Mouse (Mus musculus) embryo, embryonic 11 days (tissue): ENCODE data around the gene Ssc4d.

ENCODE experiments used
- DNase-seq: peaks from one replicate; pipeline ENCODE4 v3.0.0-alpha.2; 2015

Ssc4d gene

GRCm38 (mm10) chr5:135935641-135936190 is 38.6 kb downstream of the Ssc4d start:
- no peak for DNase-seq

GRCm38 (mm10) chr5:135935176-135935523 is 39.2 kb downstream of the Ssc4d start:
- DNase-seq, result no peak

- DNase-seq, result peak; percentile 98
Measured at GRCm38 (mm10) chr5:135934481-135935175, 39.7 kb downstream of the Ssc4d start, which contains the start of gene Ywhag. TSS of gene Ywhag (minus strand) at chr5:135934616.

- peak; percentile 84 for DNase-seq
Measured at GRCm38 (mm10) chr5:135933900-135934441, 40.4 kb downstream of the Ssc4d start.

GRCm38 (mm10) chr5:135933222-135933899 is 41.0 kb downstream of the Ssc4d start:
- no peak for DNase-seq

GRCm38 (mm10) chr5:135932359-135932758 is 42.0 kb downstream of the Ssc4d start:
- no peak for DNase-seq

- no peak for DNase-seq
Measured at GRCm38 (mm10) chr5:135931526-135931925, 42.8 kb downstream of the Ssc4d start.

- DNase-seq, result no peak
Measured at GRCm38 (mm10) chr5:135929685-135930424, 44.5 kb downstream of the Ssc4d start.

- DNase-seq, result no peak
Measured at GRCm38 (mm10) chr5:135923901-135924300, 50.4 kb downstream of the Ssc4d start.

GRCm38 (mm10) chr5:135919902-135920301 is 54.4 kb downstream of the Ssc4d start:
- DNase-seq, result no peak

- DNase-seq, result no peak
Measured at GRCm38 (mm10) chr5:135918593-135918992, 55.7 kb downstream of the Ssc4d start.

- DNase-seq, result no peak
Measured at GRCm38 (mm10) chr5:135918059-135918437, 56.3 kb downstream of the Ssc4d start.

GRCm38 (mm10) chr5:135917327-135918058 is 56.8 kb downstream of the Ssc4d start:
- DNase-seq, result no peak

GRCm38 (mm10) chr5:135916601-135917000 is 57.7 kb downstream of the Ssc4d start:
- no peak for DNase-seq

- no peak for DNase-seq
Measured at GRCm38 (mm10) chr5:135916051-135916565, 58.2 kb downstream of the Ssc4d start.

- DNase-seq, result no peak
Measured at GRCm38 (mm10) chr5:135914156-135914555, 60.2 kb downstream of the Ssc4d start.

- no peak for DNase-seq
Measured at GRCm38 (mm10) chr5:135913201-135913600, 61.1 kb downstream of the Ssc4d start.

GRCm38 (mm10) chr5:135911633-135912220 is 62.6 kb downstream of the Ssc4d start:
- no peak for DNase-seq

- DNase-seq, result no peak
Measured at GRCm38 (mm10) chr5:135910813-135911212, 63.5 kb downstream of the Ssc4d start.
